26 mouse cellular contexts compared by ENCODE assay signal in the genomic region with DNA sequence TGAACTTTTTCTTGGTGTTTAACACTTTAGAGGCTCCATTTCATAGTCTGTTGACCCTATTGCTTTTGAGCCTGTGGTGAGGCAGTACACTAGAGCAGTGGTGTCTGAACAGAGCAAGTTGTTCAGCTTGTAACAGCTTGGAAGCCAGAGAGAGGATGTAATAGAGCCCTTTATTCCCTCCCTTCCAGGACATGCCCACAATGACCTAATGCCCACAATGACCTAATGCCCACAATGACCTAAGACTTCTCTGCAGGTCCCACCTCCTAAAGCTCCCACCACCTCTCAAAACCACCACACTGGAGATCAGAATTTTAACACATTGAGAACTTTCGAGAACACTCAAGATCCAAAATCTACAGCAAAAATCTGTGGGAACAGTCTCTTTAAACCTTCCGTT.
DNase-seq lines count a peak whose midpoint lies in the region; ATAC-seq and TF ChIP-seq lines count a peak whose summit lies in the region.
"Had no signal": no experiment of that assay in that cellular context is flagged by ENCODE, and none has a peak within 500 bp of the region (broad histone marks: within the 10 kb centered on the region; RNA-seq: fewer than 3 reads in every experiment).

No protein-coding gene starts in this region.

- peak overlapping the region; percentile 18; the same call in 1 of the 2 replicates for H3K27ac ChIP-seq in layer of hippocampus, adult 2 months
- H3K27ac ChIP-seq: embryonic facial prominence, embryonic 13.5 days; embryonic facial prominence, embryonic 15.5 days; forebrain, embryonic 10.5 days; forebrain, embryonic 12.5 days had no signal

- no peak for TF ChIP-seq CTCF in layer of hippocampus, adult 2 months (conservative IDR thresholded peaks at IDR 0.05)

- ATAC-seq in frontal cortex, adult (ENCODE audit: low TSS enrichment): 0 out of 2 replicates have a peak, but pooled peaks have one; percentile 39
- ATAC-seq: activated CD4-positive, CD25-positive, alpha-beta regulatory T cell, adult 4 months; CD4-positive, CD25-positive, alpha-beta regulatory T cell, adult 4 months; forebrain, embryonic 14.5 days; forebrain, embryonic 16.5 days; Patski had no signal

- no peak for DNase-seq in frontal cortex, postnatal 25 days (ENCODE audit: low spot score in 2 of 2)
- no peak for DNase-seq in layer of hippocampus, adult 2 months (ENCODE audit: low spot score in 2 of 2)
- DNase-seq in layer of hippocampus, adult 9-11 months: no peak
- peak; percentile 53 for DNase-seq in 416B (ENCODE audit: low read depth)
- DNase-seq in B cell, adult 2 months: no peak
- DNase-seq: adrenal gland, adult 8-10 months; adrenal gland, postnatal 14 days; adrenal gland, postnatal 36 days; cerebellum, adult 11 months; cerebellum, adult 18-20 months; cerebellum, adult 8-10 months; cerebellum, adult 9-11 months; cerebellum, postnatal 14 days; cerebellum, postnatal 36 days; embryo, embryonic 11 days had no signal

- H3K4me3 ChIP-seq in layer of hippocampus, adult 2 months: no peak overlapping the region
- H3K4me3 ChIP-seq: embryonic facial prominence, embryonic 13.5 days; embryonic facial prominence, embryonic 15.5 days; erythroblast, embryonic 14.5 days; forebrain, embryonic 10.5 days; forebrain, embryonic 12.5 days had no signal
